Mouse (Mus musculus) liver, adult 2 months (tissue): Measurements from ENCODE around the gene Prrg4. TPM values are rescaled to one million over a fixed set of nuclear protein-coding genes. Genes with fewer than 3 reads are reported as not detected.
"Not testable (repeated sequence)": the region's sequence is repeated elsewhere in the genome, so short reads cannot be mapped to it uniquely, and the experiment has no call there.

Experiments used
- DNase-seq: peaks from one replicate; pipeline ENCODE4 v3.0.0-alpha.2; 2011; ENCODE audit warnings: low read depth, low spot score; ENCODE audit errors: extremely low read depth
- H3K27ac ChIP-seq: fragments of 200-500 bp; replicated peaks from 2 replicates; pipeline ENCODE4 v1.5.1; 2012; ENCODE audit warnings: low read depth, mild to moderate bottlenecking, control low read depth, inconsistent platforms, low read length; ENCODE audit not compliant: insufficient read depth
- H3K27me3 ChIP-seq: fragments of 200-500 bp; 2 replicates; pipeline ENCODE4 v1.6.1; 2012; ENCODE audit warnings: mild to moderate bottlenecking, moderate library complexity, low read length, inconsistent platforms; ENCODE audit not compliant: control insufficient read depth, insufficient read depth
- H3K36me3 ChIP-seq: fragments of 200-500 bp; 2 replicates; pipeline ENCODE4 v1.6.1; 2012; ENCODE audit warnings: low read length, inconsistent platforms; ENCODE audit not compliant: control insufficient read depth, insufficient read depth
- H3K4me1 ChIP-seq: fragments of 200-500 bp; 2 replicates; pipeline ENCODE4 v1.6.1; 2011; ENCODE audit warnings: low read length; ENCODE audit not compliant: control insufficient read depth, insufficient read depth
- H3K4me3 ChIP-seq: fragments of 200-500 bp; 2 replicates; pipeline ENCODE4 v1.5.1; 2011; ENCODE audit warnings: low read depth, mild to moderate bottlenecking, control low read depth, low read length, moderate library complexity; ENCODE audit not compliant: insufficient read depth
- H3K79me2 ChIP-seq: fragments of 200-500 bp; 2 replicates; pipeline ENCODE4 v1.6.1; 2012; ENCODE audit warnings: inconsistent platforms, mild to moderate bottlenecking, low read length, moderate library complexity; ENCODE audit not compliant: control insufficient read depth, insufficient read depth
- H3K9ac ChIP-seq: fragments of 200-500 bp; 2 replicates; pipeline ENCODE4 v1.6.1; 2012; ENCODE audit warnings: low read depth, mild to moderate bottlenecking, control low read depth, inconsistent platforms, low read length
- CTCF ChIP-seq: fragments of 200-500 bp; IDR thresholded peaks from 2 replicates; pipeline ENCODE4 v1.5.1; 2011; ENCODE audit warnings: low read depth, low read length, control low read depth
- POLR2A ChIP-seq: fragments of 200-500 bp; IDR thresholded peaks from 2 replicates; pipeline ENCODE4 v1.6.1; 2011; ENCODE audit warnings: low read length, control low read depth; ENCODE audit not compliant: insufficient read depth; ENCODE audit errors: extremely low read depth
- WGBS: fragments of 180-500 bp; shearing (Covaris S2); methylation state at CpG from one replicate; pipeline ENCODE4 v1.1.7; 2018; 5-methylcytosine and 5-hydroxymethylcytosine counted together
- polyA plus RNA-seq: library from polyadenylated mRNA; depleted of rRNA; stranded (reverse); fragments of >200 nt; gene quantifications from 2 replicates; pipeline ENCODE4 v1.2.3, GENCODE M21; 2012
- total RNA-seq: library from RNA; depleted of rRNA; stranded (reverse); fragments of >200 nt; gene quantifications from 2 replicates; pipeline ENCODE4 v1.2.3, GENCODE M21; 2014

Gene Prrg4
- total and polyA plus RNA-seq, 2 experiments = 0.05 to 0.37 TPM

- Histone ChIP-seq H3K4me1 (peaks cover 7% of the 10 kb centered on the region; the same call in 1 of the 2 replicates), H3K27ac (no peak within 1 kb of the TSS), H3K27me3 (no peaks in the 10 kb centered on the region), H3K36me3 (no peaks in the 10 kb centered on the region), H3K79me2 (no peaks in the 10 kb centered on the region), H3K9ac (no peak within 1 kb of the TSS), H3K4me3 (no peak within 1 kb of the TSS)
- TF ChIP-seq POLR2A = no peak
- TF ChIP-seq CTCF = no peak
- WGBS = 90% methylated on average over 13 of the region's 13 CpGs
- DNase-seq = no peak
Measured at GRCm38 (mm10) chr2:104867282-104867855, 17.7 kb upstream of the Prrg4 start, which contains the start of gene Ccdc73. Gene Ccdc73 (plus strand): TSS chr2:104867805.

- DNase-seq = peak; percentile 92
- Histone ChIP-seq H3K4me3 (no peak overlapping the region), H3K4me1 (peaks cover 7% of the 10 kb centered on the region; the same call in 1 of the 2 replicates), H3K9ac (no peak overlapping the region), H3K79me2 (no peaks in the 10 kb centered on the region), H3K27ac (peak overlapping the region; percentile 75), H3K27me3 (no peaks in the 10 kb centered on the region), H3K36me3 (no peaks in the 10 kb centered on the region)
- WGBS = 31% methylated on average over 4 of the region's 4 CpGs
- TF ChIP-seq CTCF (no peak), POLR2A (no peak)
Measured at GRCm38 (mm10) chr2:104864176-104864860, 14.6 kb upstream of the Prrg4 start.

GRCm38 (mm10) chr2:104860426-104860825 is 10.8 kb upstream of the Prrg4 start:
- DNase-seq = no peak

GRCm38 (mm10) chr2:104859060-104859459 is 9.4 kb upstream of the Prrg4 start:
- 78% methylated on average over 5 of the region's 5 CpGs for WGBS
- no peaks in the 10 kb centered on the region for H3K27me3 ChIP-seq
- H3K4me3 ChIP-seq = no peak overlapping the region
- no peak overlapping the region for H3K27ac ChIP-seq
- no peaks in the 10 kb centered on the region for H3K79me2 ChIP-seq
- no peak for TF ChIP-seq POLR2A
- no peak for TF ChIP-seq CTCF
- H3K4me1 ChIP-seq = peaks cover 5% of the 10 kb centered on the region; the same call in 1 of the 2 replicates
- H3K36me3 ChIP-seq = no peaks in the 10 kb centered on the region
- H3K9ac ChIP-seq = no peak overlapping the region
- DNase-seq = no peak

More at GRCm38 (mm10) chr2:104860426-104860825, 10.8 kb upstream of the Prrg4 start:
- Histone ChIP-seq H3K36me3 (no peaks in the 10 kb centered on the region), H3K4me3 (no peak overlapping the region), H3K4me1 (peaks cover 7% of the 10 kb centered on the region; the same call in 1 of the 2 replicates), H3K9ac (no peak overlapping the region), H3K79me2 (no peaks in the 10 kb centered on the region), H3K27ac (no peak overlapping the region), H3K27me3 (no peaks in the 10 kb centered on the region)
- WGBS = 82% methylated on average over 10 of the region's 10 CpGs
- TF ChIP-seq POLR2A (no peak), CTCF (no peak)

DNA sequence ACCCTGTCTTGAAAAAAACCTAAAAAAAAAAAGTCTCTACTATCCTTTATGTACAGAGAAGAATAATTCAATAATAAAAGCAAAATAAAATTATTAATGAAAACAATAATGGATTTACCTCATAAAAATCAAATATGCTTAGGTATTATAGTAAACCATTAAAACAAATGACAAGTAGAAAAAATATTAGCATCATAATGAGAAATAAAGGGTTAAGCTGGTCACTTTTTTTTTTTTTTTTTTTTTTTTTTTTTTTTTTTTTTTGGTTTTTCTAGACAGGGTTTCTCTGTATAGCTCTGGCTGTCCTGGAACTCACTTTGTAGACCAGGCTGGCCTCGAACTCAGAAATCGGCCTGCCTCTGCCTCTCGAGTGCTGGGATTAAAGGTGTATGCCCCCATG is 8.4 kb upstream of the Prrg4 start:
- H3K4me1 ChIP-seq, H3K27me3 ChIP-seq, H3K9ac ChIP-seq, DNase-seq, H3K36me3 ChIP-seq, H3K79me2 ChIP-seq, H3K4me3 ChIP-seq, H3K27ac ChIP-seq: not testable (repeated sequence)
- 92% methylated on average over 3 of the region's 3 CpGs for WGBS

- no peak overlapping the region for H3K4me3 ChIP-seq
- no peaks in the 10 kb centered on the region for H3K79me2 ChIP-seq
- H3K4me1 ChIP-seq = no peaks in the 10 kb centered on the region
- no peak overlapping the region for H3K9ac ChIP-seq
- no peak overlapping the region for H3K27ac ChIP-seq
- DNase-seq = no peak
- H3K36me3 ChIP-seq = no peaks in the 10 kb centered on the region
- TF ChIP-seq CTCF (no peak), POLR2A (no peak)
- H3K27me3 ChIP-seq = no peaks in the 10 kb centered on the region
- WGBS = 63% methylated on average over 1 of the region's 1 CpGs
Measured at GRCm38 (mm10) chr2:104856218-104856617, 6.5 kb upstream of the Prrg4 start.
